Mouse (Mus musculus): ENCODE results near the gene Pard3.

DNA sequence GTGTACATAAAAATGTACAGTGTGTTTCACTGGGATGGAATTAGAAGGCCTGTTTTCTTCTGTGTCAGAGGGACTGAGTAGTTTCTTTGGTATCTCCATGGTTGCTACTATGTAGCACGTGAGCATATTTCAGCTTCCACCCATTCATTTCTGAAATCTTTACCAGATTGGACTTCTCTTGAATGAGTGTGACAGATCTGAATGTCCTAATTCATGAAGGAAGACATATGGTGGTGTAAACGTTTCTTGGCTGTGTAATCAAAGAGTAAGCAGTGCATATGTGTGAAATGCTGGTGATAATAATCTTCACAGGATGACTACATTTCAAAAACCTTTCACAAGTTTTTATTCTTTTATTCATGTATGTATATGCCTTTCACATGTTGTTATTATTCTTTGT is 3.9 kb upstream of the Pard3 start:
- TF ChIP-seq POLR2A (IDR thresholded peaks at IDR 0.05; ENCODE audit: borderline replicate concordance, extremely low read depth, low read depth, low read length) (no peak), CTCF (IDR thresholded peaks at IDR 0.05; ENCODE audit: insufficient read depth, low read length) (no peak)

All from lung, adult 2 months (tissue).